Mouse (Mus musculus) spleen, embryonic (tissue): ENCODE data around the gene 1110002E22Rik.

ENCODE experiments used
- CTCF ChIA-PET: fragments of 350-600 bp; sonication (Branson Sonifier 250); formaldehyde crosslinking; loops from one replicate; lab custom pipeline; 2022; lab: Charles Lee

Gene 1110002E22Rik

GRCm38 (mm10) chr3:138064732-138065645 is at the start of gene 1110002E22Rik:
1110002E22Rik (plus strand) TSS chr3:138065052.
- CTCF ChIA-PET: no interaction called here

GRCm38 (mm10) chr3:138016810-138017209 is 48.0 kb upstream of the 1110002E22Rik start:
- CTCF ChIA-PET: no interaction called here

GRCm38 (mm10) chr3:138022003-138022402 is 42.8 kb upstream of the 1110002E22Rik start:
- CTCF ChIA-PET: no interaction called here

GRCm38 (mm10) chr3:138022651-138023050 is 42.2 kb upstream of the 1110002E22Rik start:
- CTCF ChIA-PET: interaction anchor here (0.7 kb wide), 1 partner anchor 266 kb away, joined by 3 read pairs; no protein-coding TSS in a partner anchor

- CTCF ChIA-PET: no interaction called here
Observed at GRCm38 (mm10) chr3:138026286-138026685, 38.6 kb upstream of the 1110002E22Rik start.

GRCm38 (mm10) chr3:138027575-138028362 is 37.1 kb upstream of the 1110002E22Rik start:
- CTCF ChIA-PET: no interaction called here

- CTCF ChIA-PET: interaction anchor here (0.6 kb wide), 1 partner anchor 13 kb away, joined by 3 read pairs; no protein-coding TSS in a partner anchor
Observed at GRCm38 (mm10) chr3:138029351-138029750, 35.5 kb upstream of the 1110002E22Rik start.

- CTCF ChIA-PET: no interaction called here
Observed at GRCm38 (mm10) chr3:138030563-138030962, 34.3 kb upstream of the 1110002E22Rik start.

- CTCF ChIA-PET: no interaction called here
Observed at GRCm38 (mm10) chr3:138033986-138034385, 30.9 kb upstream of the 1110002E22Rik start.

GRCm38 (mm10) chr3:138040938-138041337 is 23.9 kb upstream of the 1110002E22Rik start:
- CTCF ChIA-PET: no interaction called here

GRCm38 (mm10) chr3:138041591-138042301 is 23.1 kb upstream of the 1110002E22Rik start:
- CTCF ChIA-PET: no interaction called here

GRCm38 (mm10) chr3:138043316-138043715 is 21.5 kb upstream of the 1110002E22Rik start:
- CTCF ChIA-PET: no interaction called here

GRCm38 (mm10) chr3:138049555-138049954 is 15.3 kb upstream of the 1110002E22Rik start:
- CTCF ChIA-PET: interaction anchor here (0.7 kb wide), 1 partner anchor 870 kb away, joined by 3 read pairs; no protein-coding TSS in a partner anchor

- CTCF ChIA-PET: no interaction called here
Observed at GRCm38 (mm10) chr3:138050772-138051171, 14.1 kb upstream of the 1110002E22Rik start.

GRCm38 (mm10) chr3:138051431-138051830 is 13.4 kb upstream of the 1110002E22Rik start:
- CTCF ChIA-PET: no interaction called here

GRCm38 (mm10) chr3:138053969-138054368 is 10.9 kb upstream of the 1110002E22Rik start:
- CTCF ChIA-PET: no interaction called here

- CTCF ChIA-PET: no interaction called here
Observed at GRCm38 (mm10) chr3:138056976-138057375, 7.9 kb upstream of the 1110002E22Rik start.

- CTCF ChIA-PET: no interaction called here
Observed at GRCm38 (mm10) chr3:138058226-138058625, 6.6 kb upstream of the 1110002E22Rik start.

- CTCF ChIA-PET: interaction anchor here (0.6 kb wide), 1 partner anchor 70 kb away, joined by 3 read pairs; no protein-coding TSS in a partner anchor
Observed at GRCm38 (mm10) chr3:138060429-138060828, 4.4 kb upstream of the 1110002E22Rik start.

GRCm38 (mm10) chr3:138061205-138061911 is 3.5 kb upstream of the 1110002E22Rik start:
- CTCF ChIA-PET: interaction anchor here (0.6 kb wide), 1 partner anchor 64 kb away, joined by 4 read pairs; no protein-coding TSS in a partner anchor

GRCm38 (mm10) chr3:138062673-138063072 is 2.2 kb upstream of the 1110002E22Rik start:
- CTCF ChIA-PET: no interaction called here
